Mouse (Mus musculus): Measurements from ENCODE around the gene Vstm2l.

DNA sequence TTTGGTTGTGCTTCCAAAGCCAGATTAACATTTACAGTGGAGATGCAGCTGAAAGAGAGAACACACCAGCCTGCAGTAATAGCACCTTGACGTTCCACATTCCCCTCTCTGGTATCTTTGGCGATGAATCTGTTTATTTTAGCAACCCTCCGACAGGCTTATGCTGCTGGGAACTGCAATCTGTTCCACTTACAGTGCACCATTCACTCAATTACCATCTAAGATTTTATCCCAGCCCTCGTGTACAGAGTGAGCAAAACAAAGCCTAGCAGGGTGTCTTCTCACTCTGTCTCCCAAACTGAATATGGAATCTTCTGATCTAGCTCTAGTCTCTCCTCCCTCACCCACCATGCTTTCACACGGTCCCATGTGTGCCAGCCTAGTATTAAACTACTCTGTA is 36.5 kb upstream of the Vstm2l start:
- TF ChIP-seq CTCF (IDR thresholded peaks at IDR 0.05; ENCODE audit: low read depth) (no peak), EP300 (optimal IDR thresholded peaks at IDR 0.05) (no peak)
